Mouse (Mus musculus): ENCODE results near the gene Pitpnm3. TPM values are rescaled to one million over a fixed set of nuclear protein-coding genes. Genes with fewer than 3 reads are reported as not detected.

Pitpnm3 gene
- polyA plus RNA-seq, 1 experiment from 2014 or later = 0.50 TPM

- H3K9ac ChIP-seq = no peak overlapping the region
- no peak overlapping the region for H3K4me2 ChIP-seq (replicated peaks)
- no peaks in the 10 kb centered on the region for H3K9me3 ChIP-seq
- no peak overlapping the region for H3K4me3 ChIP-seq (replicated peaks)
- WGBS = 64% methylated on average over 11 of the region's 11 CpGs
- no peaks in the 10 kb centered on the region for H3K27me3 ChIP-seq (replicated peaks)
- peak; percentile 75 for ATAC-seq
- peak overlapping the region; percentile 77 for H3K27ac ChIP-seq
- H3K4me1 ChIP-seq (replicated peaks) = 0 out of 2 replicates have a peak, but pooled peaks cover 2% of the 10 kb centered on the region
- peaks cover 9% of the 10 kb centered on the region; the same call in 1 of the 2 replicates for H3K36me3 ChIP-seq
Measured at GRCm38 (mm10) chr11:72155186-72155980, 19.8 kb upstream of the Pitpnm3 start.

- Histone ChIP-seq H3K27ac (no peak overlapping the region), H3K4me3 (replicated peaks) (no peak overlapping the region), H3K9me3 (no peaks in the 10 kb centered on the region), H3K36me3 (peaks cover 4% of the 10 kb centered on the region; the same call in 1 of the 2 replicates), H3K27me3 (replicated peaks) (no peaks in the 10 kb centered on the region), H3K4me2 (replicated peaks) (no peak overlapping the region), H3K9ac (no peak overlapping the region), H3K4me1 (replicated peaks) (0 out of 2 replicates have a peak, but pooled peaks cover 2% of the 10 kb centered on the region)
- ATAC-seq = no peak
- 82% methylated on average over 12 of the region's 12 CpGs for WGBS
Measured at GRCm38 (mm10) chr11:72153122-72153862, 17.7 kb upstream of the Pitpnm3 start.

GRCm38 (mm10) chr11:72151120-72151519 is 15.5 kb upstream of the Pitpnm3 start:
- peak overlapping the region; percentile 6; the same call in 1 of the 2 replicates for H3K27ac ChIP-seq
- H3K9me3 ChIP-seq = no peaks in the 10 kb centered on the region
- no peak overlapping the region for H3K9ac ChIP-seq
- H3K27me3 ChIP-seq (replicated peaks) = no peaks in the 10 kb centered on the region
- H3K4me2 ChIP-seq (replicated peaks) = no peak overlapping the region
- WGBS = 47% methylated on average over 2 of the region's 2 CpGs
- no peaks in the 10 kb centered on the region; the same call in 1 of the 2 replicates for H3K36me3 ChIP-seq
- ATAC-seq = no peak
- no peak overlapping the region for H3K4me3 ChIP-seq (replicated peaks)
- H3K4me1 ChIP-seq (replicated peaks) = 0 out of 2 replicates have a peak, but pooled peaks cover 4% of the 10 kb centered on the region

GRCm38 (mm10) chr11:72147910-72148309 is 12.3 kb upstream of the Pitpnm3 start:
- Histone ChIP-seq H3K4me3 (replicated peaks) (no peak overlapping the region), H3K9me3 (no peaks in the 10 kb centered on the region), H3K27me3 (replicated peaks) (no peaks in the 10 kb centered on the region), H3K4me2 (replicated peaks) (no peak overlapping the region), H3K9ac (no peak overlapping the region), H3K4me1 (replicated peaks) (0 out of 2 replicates have a peak, but pooled peaks cover 2% of the 10 kb centered on the region), H3K36me3 (no peaks in the 10 kb centered on the region), H3K27ac (no peak overlapping the region)
- ATAC-seq = no peak
- 55% methylated on average over 3 of the region's 3 CpGs for WGBS

- no peaks in the 10 kb centered on the region for H3K36me3 ChIP-seq
- no peaks in the 10 kb centered on the region for H3K27me3 ChIP-seq (replicated peaks)
- no peak overlapping the region for H3K4me3 ChIP-seq (replicated peaks)
- 89% methylated on average over 1 of the region's 1 CpGs for WGBS
- H3K9ac ChIP-seq = no peak overlapping the region
- no peak for ATAC-seq
- H3K4me1 ChIP-seq (replicated peaks) = 0 out of 2 replicates have a peak, but pooled peaks cover 2% of the 10 kb centered on the region
- H3K4me2 ChIP-seq (replicated peaks) = no peak overlapping the region
- H3K9me3 ChIP-seq = no peaks in the 10 kb centered on the region
- H3K27ac ChIP-seq = no peak overlapping the region
Measured at GRCm38 (mm10) chr11:72145877-72146248, 10.3 kb upstream of the Pitpnm3 start.

GRCm38 (mm10) chr11:72145182-72145876 is 9.8 kb upstream of the Pitpnm3 start:
- H3K4me3 ChIP-seq (replicated peaks) = no peak overlapping the region
- H3K4me2 ChIP-seq (replicated peaks) = no peak overlapping the region
- no peak overlapping the region for H3K27ac ChIP-seq
- H3K27me3 ChIP-seq (replicated peaks) = no peaks in the 10 kb centered on the region
- no peaks in the 10 kb centered on the region for H3K36me3 ChIP-seq
- no peak for ATAC-seq
- H3K9ac ChIP-seq = no peak overlapping the region
- no peaks in the 10 kb centered on the region for H3K9me3 ChIP-seq
- 8% methylated on average over 2 of the region's 2 CpGs for WGBS
- H3K4me1 ChIP-seq (replicated peaks) = 0 out of 2 replicates have a peak, but pooled peaks cover 2% of the 10 kb centered on the region

- Histone ChIP-seq H3K4me1 (replicated peaks) (0 out of 2 replicates have a peak, but pooled peaks cover 1% of the 10 kb centered on the region), H3K27ac (no peak overlapping the region), H3K27me3 (replicated peaks) (0 out of 2 replicates have a peak, but pooled peaks cover 4% of the 10 kb centered on the region), H3K9me3 (no peaks in the 10 kb centered on the region), H3K4me2 (replicated peaks) (no peak overlapping the region), H3K36me3 (no peaks in the 10 kb centered on the region), H3K9ac (no peak overlapping the region), H3K4me3 (replicated peaks) (no peak overlapping the region)
- 53% methylated on average over 10 of the region's 10 CpGs for WGBS
- peak; percentile 39; the same call in 1 of the 2 replicates for ATAC-seq
Measured at GRCm38 (mm10) chr11:72142889-72143288, 7.3 kb upstream of the Pitpnm3 start.

GRCm38 (mm10) chr11:72140198-72140597 is 4.6 kb upstream of the Pitpnm3 start:
- Histone ChIP-seq H3K9ac (no peak overlapping the region), H3K4me3 (replicated peaks) (no peak overlapping the region), H3K27ac (no peak overlapping the region), H3K4me2 (replicated peaks) (no peak overlapping the region), H3K27me3 (replicated peaks) (peaks cover 14% of the 10 kb centered on the region), H3K9me3 (no peaks in the 10 kb centered on the region), H3K4me1 (replicated peaks) (peaks cover 10% of the 10 kb centered on the region), H3K36me3 (no peaks in the 10 kb centered on the region)
- peak; percentile 69; the same call in 1 of the 2 replicates for ATAC-seq
- 37% methylated on average over 6 of the region's 6 CpGs for WGBS

- WGBS = 43% methylated on average over 11 of the region's 11 CpGs
- Histone ChIP-seq H3K4me1 (replicated peaks) (peaks cover 29% of the 10 kb centered on the region), H3K4me3 (replicated peaks) (peak overlapping the region; percentile 63), H3K27ac (no peak overlapping the region), H3K27me3 (replicated peaks) (peaks cover 25% of the 10 kb centered on the region), H3K9me3 (no peaks in the 10 kb centered on the region), H3K36me3 (no peaks in the 10 kb centered on the region), H3K9ac (peak overlapping the region; percentile 70; the same call in 1 of the 2 replicates), H3K4me2 (replicated peaks) (peak overlapping the region; percentile 99)
- 0 out of 2 replicates have a peak, but pooled peaks have one; percentile 21 for ATAC-seq
Measured at GRCm38 (mm10) chr11:72136231-72136982, 829 bp upstream of the Pitpnm3 start.

GRCm38 (mm10) chr11:72134536-72135382 is 819 bp downstream of the Pitpnm3 start:
- no peak for ATAC-seq
- H3K27ac ChIP-seq = no peak overlapping the region
- peaks cover 25% of the 10 kb centered on the region for H3K27me3 ChIP-seq (replicated peaks)
- H3K9ac ChIP-seq = peak overlapping the region; percentile 70
- H3K36me3 ChIP-seq = no peaks in the 10 kb centered on the region
- H3K4me2 ChIP-seq (replicated peaks) = peak overlapping the region; percentile 99
- peak overlapping the region; percentile 63 for H3K4me3 ChIP-seq (replicated peaks)
- peaks cover 36% of the 10 kb centered on the region for H3K4me1 ChIP-seq (replicated peaks)
- WGBS = 17% methylated on average over 24 of the region's 24 CpGs
- no peaks in the 10 kb centered on the region for H3K9me3 ChIP-seq

- no peak overlapping the region for H3K27ac ChIP-seq
- no peak overlapping the region for H3K4me2 ChIP-seq (replicated peaks)
- no peak for ATAC-seq
- H3K9ac ChIP-seq = no peak overlapping the region
- no peak overlapping the region for H3K4me3 ChIP-seq (replicated peaks)
- 59% methylated on average over 10 of the region's 10 CpGs for WGBS
- no peaks in the 10 kb centered on the region for H3K9me3 ChIP-seq
- peaks cover 22% of the 10 kb centered on the region for H3K27me3 ChIP-seq (replicated peaks)
- H3K4me1 ChIP-seq (replicated peaks) = peaks cover 37% of the 10 kb centered on the region
- H3K36me3 ChIP-seq = no peaks in the 10 kb centered on the region
Measured at GRCm38 (mm10) chr11:72133075-72133474, 2.5 kb downstream of the Pitpnm3 start.

Data from intestine, embryonic 15.5 days (tissue).